In the genomic region with DNA sequence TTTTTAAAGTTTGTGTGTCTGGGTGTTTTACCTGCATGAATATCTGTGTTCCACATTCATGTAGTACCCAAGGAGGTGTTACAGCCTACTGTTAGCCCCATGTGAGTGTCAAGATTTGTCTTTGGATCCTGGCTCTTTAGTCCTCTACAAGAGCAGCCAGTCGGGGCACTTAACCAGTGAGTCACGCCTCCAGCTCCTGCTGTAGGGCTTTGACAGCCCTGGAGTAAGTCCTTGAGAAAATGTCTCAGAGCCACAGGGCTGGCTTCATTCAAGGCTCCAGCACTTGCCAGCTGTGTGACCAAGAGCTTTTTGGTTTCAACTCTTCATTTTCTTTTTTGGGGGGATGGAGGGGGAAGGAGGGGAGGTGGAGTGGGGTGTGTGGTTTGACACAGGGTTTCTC, we compare ENCODE assay signal across 29 mouse cellular contexts. TPM values are rescaled to one million over a fixed set of nuclear protein-coding genes. Genes with fewer than 3 reads are reported as not detected.
DNase-seq lines count a peak whose midpoint lies in the region; ATAC-seq lines count a peak whose summit lies in the region.
"Had no signal": no experiment of that assay in that cellular context is flagged by ENCODE, and none has a peak within 500 bp of the region (broad histone marks: within the 10 kb centered on the region; RNA-seq: fewer than 3 reads in every experiment).

No protein-coding gene starts in this region.

- intact Hi-C loops in left cerebral cortex, postnatal 36 days (cut with DNase I): no loop called here

- H3K9ac ChIP-seq in intestine, embryonic 15.5 days: no peak overlapping the region
- H3K9ac ChIP-seq in stomach, embryonic 16.5 days (ENCODE audit: low read length): no peak overlapping the region
- H3K9ac ChIP-seq: embryonic facial prominence, embryonic 12.5 days; forebrain, embryonic 15.5 days; heart, embryonic 15.5 days; liver, embryonic 14.5 days; midbrain, embryonic 13.5 days; neural tube, embryonic 13.5 days had no signal

- no peaks in the 10 kb centered on the region for H3K4me1 ChIP-seq in intestine, embryonic 15.5 days (replicated peaks)
- H3K4me1 ChIP-seq in stomach, embryonic 16.5 days (ENCODE audit: control insufficient read depth, insufficient read depth, low read length): peaks cover 5% of the 10 kb centered on the region
- H3K4me1 ChIP-seq: embryonic facial prominence, embryonic 12.5 days; forebrain, embryonic 15.5 days; heart, embryonic 15.5 days; midbrain, embryonic 13.5 days; neural tube, embryonic 13.5 days had no signal

- DNase-seq in adrenal gland, adult 2 months: peak; percentile 71
- DNase-seq in adrenal gland, postnatal 10 days: no peak
- peak; percentile 37 for DNase-seq in lung, postnatal 10 days
- no peak for DNase-seq in left cerebral cortex, postnatal 36 days (ENCODE audit: low spot score in 2 of 2)
- DNase-seq: cerebellum, adult 11 months; cerebellum, postnatal 10 days; gastrocnemius, postnatal 25 days; kidney, adult 8-10 months; kidney, postnatal 14 days; layer of hippocampus, adult 9-11 months; thymus, postnatal 25 days had no signal

- no peaks in the 10 kb centered on the region for H3K9me3 ChIP-seq in intestine, embryonic 15.5 days
- no peaks in the 10 kb centered on the region for H3K9me3 ChIP-seq in stomach, embryonic 16.5 days (replicated peaks; ENCODE audit: control insufficient read depth, low read length)
- H3K9me3 ChIP-seq: embryonic facial prominence, embryonic 12.5 days; forebrain, embryonic 15.5 days; G1E; heart, embryonic 15.5 days; midbrain, embryonic 13.5 days; neural tube, embryonic 13.5 days had no signal

- H3K27me3 ChIP-seq in intestine, embryonic 15.5 days (replicated peaks): no peaks in the 10 kb centered on the region
- no peaks in the 10 kb centered on the region for H3K27me3 ChIP-seq in stomach, embryonic 16.5 days (ENCODE audit: control insufficient read depth, insufficient read depth, low read length)
- H3K27me3 ChIP-seq: embryonic facial prominence, embryonic 12.5 days; forebrain, embryonic 15.5 days; heart, embryonic 15.5 days; midbrain, embryonic 13.5 days; neural tube, embryonic 13.5 days had no signal

- no peak for ATAC-seq in intestine, embryonic 15.5 days
- no peak for ATAC-seq in stomach, embryonic 16.5 days (ENCODE audit: insufficient read depth, low FRiP score)
- ATAC-seq in monocyte, adult 5-6 weeks (replicated peaks; ENCODE audit: insufficient number of reproducible peaks, low FRiP score, low TSS enrichment, poor library complexity, severe bottlenecking): no peak
- ATAC-seq: activated CD4-positive, CD25-positive, alpha-beta regulatory T cell, adult 4 months; forebrain, embryonic 15.5 days; hindbrain, postnatal 0 days; midbrain, embryonic 13.5 days had no signal

- H3K4me3 ChIP-seq in intestine, embryonic 15.5 days (replicated peaks): no peak overlapping the region
- no peak overlapping the region for H3K4me3 ChIP-seq in stomach, embryonic 16.5 days (replicated peaks; ENCODE audit: low read length)
- H3K4me3 ChIP-seq: embryonic facial prominence, embryonic 12.5 days; erythroblast, embryonic 14.5 days; forebrain, embryonic 15.5 days; heart, embryonic 15.5 days; midbrain, embryonic 13.5 days; neural tube, embryonic 13.5 days had no signal

- no peaks in the 10 kb centered on the region for H3K36me3 ChIP-seq in intestine, embryonic 15.5 days
- H3K36me3 ChIP-seq in stomach, embryonic 16.5 days (ENCODE audit: control insufficient read depth, insufficient read depth, low read length): no peaks in the 10 kb centered on the region
- H3K36me3 ChIP-seq: embryonic facial prominence, embryonic 12.5 days; forebrain, embryonic 15.5 days; heart, embryonic 15.5 days; midbrain, embryonic 13.5 days; neural tube, embryonic 13.5 days had no signal

- no peak overlapping the region for H3K4me2 ChIP-seq in intestine, embryonic 15.5 days (replicated peaks)
- H3K4me2 ChIP-seq in stomach, embryonic 16.5 days (ENCODE audit: low read depth, low read length): no peak overlapping the region
- H3K4me2 ChIP-seq: embryonic facial prominence, embryonic 12.5 days; forebrain, embryonic 15.5 days; heart, embryonic 15.5 days; midbrain, embryonic 13.5 days; neural tube, embryonic 13.5 days had no signal

- peak overlapping the region; percentile 30; the same call in 1 of the 2 replicates for H3K27ac ChIP-seq in intestine, embryonic 15.5 days
- peak overlapping the region; percentile 85 for H3K27ac ChIP-seq in stomach, embryonic 16.5 days (ENCODE audit: low read length)
- H3K27ac ChIP-seq: embryonic facial prominence, embryonic 12.5 days; forebrain, embryonic 15.5 days; heart, embryonic 15.5 days; hindbrain, postnatal 0 days; liver, embryonic 14.5 days; midbrain, embryonic 13.5 days; neural tube, embryonic 13.5 days had no signal

- WGBS in intestine, embryonic 15.5 days: 61% methylated on average over 2 of the region's 2 CpGs
- WGBS in stomach, embryonic 16.5 days: 57% methylated on average over 2 of the region's 2 CpGs

RNA-seq across cellular contexts. Expression of a gene that starts 8.6 kb away (rescaled TPM):
- total RNA-seq in adrenal gland, adult 2 months (2021): 100 to 1,000 TPM; 249 to 348 TPM
- 126 and 136 TPM in 2 replicates for polyA plus RNA-seq in adrenal gland, adult 2 months (2012; rRNA removed)
- total RNA-seq in adrenal gland, postnatal 10 days (2021): 100 to 1,000 TPM; 303 to 435 TPM
- polyA plus RNA-seq in intestine, embryonic 15.5 days (2015; fragmentation: Nextera tagmentation; extraction: Ambion mirVana): 515 and 607 TPM in 2 replicates
- 526 and 551 TPM in 2 replicates for polyA plus RNA-seq in stomach, embryonic 16.5 days (2015; fragmentation: Nextera tagmentation; extraction: Ambion mirVana)
- 2,019 to 2,319 TPM (median 2,246 TPM) in 3 replicates for total RNA-seq in monocyte, adult 5-6 weeks (2017)
- total RNA-seq in left cerebral cortex, postnatal 36 days (2021): 100 to 1,000 TPM; 256 to 346 TPM

RNA-seq across cellular contexts. Expression of a gene that starts 31.8 kb away (rescaled TPM):
- 1 to 10 TPM in 1 of 2 experiments, not detected in 1; 2.3 TPM for total RNA-seq in adrenal gland, adult 2 months (2021)
- polyA plus RNA-seq in adrenal gland, adult 2 months (2012; rRNA removed): 0.67 TPM in 1 of 2 replicates, not detected in the other
- total RNA-seq in adrenal gland, postnatal 10 days (2021): 10 to 100 TPM; 24.7 to 77.6 TPM
- polyA plus RNA-seq in intestine, embryonic 15.5 days (2015; fragmentation: Nextera tagmentation; extraction: Ambion mirVana): 0.36 and 0.47 TPM in 2 replicates
- 0.84 and 1.3 TPM in 2 replicates for polyA plus RNA-seq in stomach, embryonic 16.5 days (2015; fragmentation: Nextera tagmentation; extraction: Ambion mirVana)
- 3.2 TPM in 1 of 3 replicates, not detected in the others for total RNA-seq in monocyte, adult 5-6 weeks (2017)
- total RNA-seq in left cerebral cortex, postnatal 36 days (2021): not detected
- total RNA-seq: gastrocnemius, postnatal 25 days; heart, adult 8-10 months; hematopoietic stem cell, adult 5-6 weeks; hindbrain, postnatal 0 days; left cerebral cortex, postnatal 10 days; megakaryocyte, adult 5-6 weeks had no signal
- polyA plus RNA-seq: erythroblast, embryonic 14.5 days; G1E; spleen, adult 2 months had no signal

Comparison
In these comparisons a context has a peak if more than half of its experiments do, and no peak if none do; other contexts are left out.
1. DNase-seq: peak in adrenal gland, adult 2 months (single experiment) and lung, postnatal 10 days (single experiment); none in adrenal gland, postnatal 10 days (single experiment) and left cerebral cortex, postnatal 36 days (0 of 2).